8 mouse cellular contexts compared by ENCODE assay signal in the genomic region with DNA sequence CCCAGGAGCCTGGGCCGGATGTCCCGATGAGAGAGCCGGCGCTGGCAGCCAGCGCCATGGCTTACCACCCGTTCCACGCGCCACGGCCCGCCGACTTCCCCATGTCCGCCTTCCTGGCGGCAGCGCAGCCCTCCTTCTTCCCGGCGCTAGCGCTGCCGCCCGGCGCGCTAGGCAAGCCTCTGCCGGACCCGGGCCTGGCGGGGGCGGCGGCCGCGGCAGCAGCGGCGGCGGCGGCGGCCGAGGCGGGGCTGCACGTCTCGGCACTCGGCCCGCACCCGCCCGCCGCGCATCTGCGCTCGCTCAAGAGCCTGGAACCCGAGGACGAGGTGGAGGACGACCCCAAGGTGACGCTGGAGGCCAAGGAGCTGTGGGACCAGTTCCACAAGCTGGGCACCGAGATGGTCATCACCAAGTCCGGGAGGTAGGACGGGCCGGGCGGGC. TPM values are rescaled to one million over a fixed set of nuclear protein-coding genes. Genes with fewer than 3 reads are reported as not detected.
DNase-seq lines count a peak whose midpoint lies in the region; ATAC-seq and TF ChIP-seq lines count a peak whose summit lies in the region.
"Had no signal": no experiment of that assay in that cellular context is flagged by ENCODE, and none has a peak within 500 bp of the region (broad histone marks: within the 10 kb centered on the region; RNA-seq: fewer than 3 reads in every experiment).

No protein-coding gene starts in this region.

- peak overlapping the region; percentile 87 for H3K4me2 ChIP-seq in lung, embryonic 15.5 days
- peak overlapping the region; percentile 68 for H3K4me2 ChIP-seq in forebrain, embryonic 11.5 days (ENCODE audit: low read depth, low read length, severe bottlenecking)
- H3K4me2 ChIP-seq in myocyte (ENCODE audit: low read depth), result peak overlapping the region; percentile 60

- peak overlapping the region; percentile 74 for H3K9ac ChIP-seq in lung, embryonic 15.5 days
- peak overlapping the region; percentile 35 for H3K9ac ChIP-seq in forebrain, embryonic 11.5 days (ENCODE audit: low read length)

- ATAC-seq in lung, embryonic 15.5 days (ENCODE audit: borderline replicate concordance, extremely low read depth, low FRiP score, low TSS enrichment), result no peak
- ATAC-seq in forebrain, embryonic 11.5 days (replicated peaks; ENCODE audit: low FRiP score), result no peak
- no peak for ATAC-seq in erythroblast, adult 5-6 weeks (replicated peaks; ENCODE audit: low FRiP score, poor library complexity, severe bottlenecking)

- TF ChIP-seq POLR2A in myocyte (IDR thresholded peaks at IDR 0.05; ENCODE audit: insufficient read length, low read depth), result no peak

- H3K79me2 ChIP-seq in myocyte (ENCODE audit: control insufficient read depth, insufficient read depth), result no peaks in the 10 kb centered on the region

- H3K36me3 ChIP-seq in lung, embryonic 15.5 days, result no peaks in the 10 kb centered on the region
- H3K36me3 ChIP-seq in forebrain, embryonic 11.5 days (ENCODE audit: control insufficient read depth, insufficient read depth, low read length), result no peaks in the 10 kb centered on the region
- H3K36me3 ChIP-seq in myocyte (ENCODE audit: control insufficient read depth, insufficient read depth), result no peaks in the 10 kb centered on the region

- H3K9me3 ChIP-seq in lung, embryonic 15.5 days, result no peaks in the 10 kb centered on the region
- no peaks in the 10 kb centered on the region for H3K9me3 ChIP-seq in forebrain, embryonic 11.5 days (ENCODE audit: control insufficient read depth, low read length)

- 0% methylated on average over 28 of the region's 54 CpGs for WGBS in lung, embryonic 15.5 days
- WGBS in forebrain, embryonic 11.5 days, result under 1% methylated on average over 40 of the region's 54 CpGs

- no peak for DNase-seq in lung, postnatal 25 days (ENCODE audit: low spot score)
- DNase-seq in forebrain, embryonic 11.5 days (ENCODE audit: low spot score), result peak; percentile 76
- peak; percentile 32 to 63 for DNase-seq in kidney, postnatal 25 days
- no peak for DNase-seq in thymus, adult 18-20 months

- peak overlapping the region; percentile 55 for H3ac ChIP-seq in myocyte (ENCODE audit: control insufficient read depth, insufficient read length)

- peaks cover 47% of the 10 kb centered on the region for H3K4me1 ChIP-seq in lung, embryonic 15.5 days
- peaks cover 21% of the 10 kb centered on the region for H3K4me1 ChIP-seq in forebrain, embryonic 11.5 days (replicated peaks; ENCODE audit: control insufficient read depth, insufficient read depth, low read length)

- peak overlapping the region; percentile 97 for H3K27ac ChIP-seq in lung, embryonic 15.5 days
- no peak overlapping the region for H3K27ac ChIP-seq in forebrain, embryonic 11.5 days (ENCODE audit: low read depth, low read length)

- H3K4me3 ChIP-seq in lung, embryonic 15.5 days, result peak overlapping the region; percentile 64
- H3K4me3 ChIP-seq in forebrain, embryonic 11.5 days (ENCODE audit: low read depth, low read length), result peak overlapping the region; percentile 42
- peak overlapping the region; percentile 22 for H3K4me3 ChIP-seq in myocyte

- H3K27me3 ChIP-seq in lung, embryonic 15.5 days, result peaks cover 84% of the 10 kb centered on the region
- H3K27me3 ChIP-seq in forebrain, embryonic 11.5 days (ENCODE audit: control insufficient read depth, insufficient read depth, low read length), result peaks cover 97% of the 10 kb centered on the region
- peaks cover 23% of the 10 kb centered on the region for H3K27me3 ChIP-seq in myocyte (ENCODE audit: control insufficient read depth, insufficient read depth, insufficient read length)

TF ChIP-seq in myocyte, 11 proteins besides CTCF, POLR2A, EP300 and RAD21:
- TF ChIP-seq REST (IDR thresholded peaks at IDR 0.05; ENCODE audit: insufficient read depth, insufficient read length) (no peak), MYOD1 (IDR thresholded peaks at IDR 0.05; ENCODE audit: control insufficient read depth in 1 of 3, insufficient read length in 2 of 3, low read depth in 2 of 3) (peak in 1 of 3 experiments; percentile 19), SRF (IDR thresholded peaks at IDR 0.05; ENCODE audit: control insufficient read depth, insufficient read length, low read depth) (no peak)

RNA-seq across cellular contexts. Expression of a gene that starts 0.8 kb away (rescaled TPM):
- polyA plus RNA-seq in lung, embryonic 15.5 days (2015; fragmentation: Nextera tagmentation; extraction: Ambion mirVana), result 40.9 and 44.9 TPM in 2 replicates
- 1.5 and 2.0 TPM in 2 replicates for polyA plus RNA-seq in forebrain, embryonic 11.5 days (2014; fragmentation: Nextera tagmentation; extraction: Ambion mirVana)
- 1.0 TPM for polyA plus RNA-seq in myocyte (2012; fragmentation: generic; extraction: Trizol)
- total RNA-seq in erythroblast, adult 5-6 weeks (2015; ENCODE audit: low replicate concordance), result 0.38 TPM in 1 of 2 replicates, not detected in the other
- 0.42 and 0.85 TPM in 2 replicates for total RNA-seq in erythroblast, adult 5-6 weeks (2017; ENCODE audit: low replicate concordance)

RNA-seq across cellular contexts. Expression of a gene that starts 17.0 kb away (rescaled TPM):
- 0.62 TPM in 1 of 2 replicates, not detected in the other for polyA plus RNA-seq in lung, embryonic 15.5 days (2015; fragmentation: Nextera tagmentation; extraction: Ambion mirVana)
- not detected in 2 replicates for polyA plus RNA-seq in forebrain, embryonic 11.5 days (2014; fragmentation: Nextera tagmentation; extraction: Ambion mirVana)
- not detected for polyA plus RNA-seq in myocyte (2012; fragmentation: generic; extraction: Trizol)
- total RNA-seq in erythroblast, adult 5-6 weeks (2015; ENCODE audit: low replicate concordance), result not detected in 2 replicates
- not detected in 2 replicates for total RNA-seq in erythroblast, adult 5-6 weeks (2017; ENCODE audit: low replicate concordance)
- total RNA-seq: neutrophil, adult 5-6 weeks had no signal

RNA-seq across cellular contexts. Expression of a gene that starts 53.1 kb away (rescaled TPM):
- polyA plus RNA-seq in lung, embryonic 15.5 days (2015; fragmentation: Nextera tagmentation; extraction: Ambion mirVana), result 78.8 and 81.3 TPM in 2 replicates
- polyA plus RNA-seq in forebrain, embryonic 11.5 days (2014; fragmentation: Nextera tagmentation; extraction: Ambion mirVana), result 0.12 and 0.21 TPM in 2 replicates
- polyA plus RNA-seq in myocyte (2012; fragmentation: generic; extraction: Trizol), result 0.29 TPM
- total RNA-seq in erythroblast, adult 5-6 weeks (2015; ENCODE audit: low replicate concordance), result not detected in 2 replicates
- not detected in 2 replicates for total RNA-seq in erythroblast, adult 5-6 weeks (2017; ENCODE audit: low replicate concordance)
- total RNA-seq: neutrophil, adult 5-6 weeks had no signal

Comparison
In these comparisons a context has a peak if more than half of its experiments do, and no peak if none do; other contexts are left out.
1. DNase-seq: peak in forebrain, embryonic 11.5 days (single experiment) and kidney, postnatal 25 days (2 of 2); none in lung, postnatal 25 days (single experiment) and thymus, adult 18-20 months (0 of 2).
2. RNA of a gene that starts 0.8 kb away (polyA plus RNA-seq): 40.9 to 44.9 TPM in lung, embryonic 15.5 days; 1.5 to 2.0 TPM in forebrain, embryonic 11.5 days and 1.0 TPM in myocyte (single experiment); every median in the first group is over 10 times any median in the second.
3. RNA of a gene that starts 53.1 kb away (polyA plus RNA-seq): 78.8 to 81.3 TPM in lung, embryonic 15.5 days; 0.29 TPM in myocyte (single experiment) and 0.12 to 0.21 TPM in forebrain, embryonic 11.5 days; every median in the first group is over 10 times any median in the second.
4. Peak in every context shown above with its lines, with median percentiles within 50 percentile points of each other: H3K4me2 ChIP-seq and H3K4me3 ChIP-seq.